9 mouse cellular contexts compared by ENCODE assay signal in genomic region chr9:78021256-78021655, GRCm38 (mm10). TPM values are rescaled to one million over a fixed set of nuclear protein-coding genes. Genes with fewer than 3 reads are reported as not detected.
DNase-seq lines count a peak whose midpoint lies in the region; ATAC-seq and TF ChIP-seq lines count a peak whose summit lies in the region.
"Had no signal": no experiment of that assay in that cellular context is flagged by ENCODE, and none has a peak within 500 bp of the region (broad histone marks: within the 10 kb centered on the region; RNA-seq: fewer than 3 reads in every experiment).

No protein-coding gene starts in this region.

- H3K9ac ChIP-seq in heart, embryonic 11.5 days (ENCODE audit: low read depth, low read length) = 0 out of 2 replicates have a peak overlapping the region, but pooled peaks have one; percentile 24
- no peak overlapping the region for H3K9ac ChIP-seq in neural tube, embryonic 12.5 days
- H3K9ac ChIP-seq: liver, embryonic 13.5 days had no signal

- no peak overlapping the region for H3K4me2 ChIP-seq in heart, embryonic 11.5 days
- H3K4me2 ChIP-seq in neural tube, embryonic 12.5 days (replicated peaks) = no peak overlapping the region
- H3K4me2 ChIP-seq: liver, embryonic 13.5 days had no signal

- DNase-seq in heart, postnatal 14 days = no peak
- DNase-seq in embryo, embryonic 10 days (ENCODE audit: low spot score) = peak; percentile 73
- peak; percentile 70 for DNase-seq in kidney, adult 2 months
- DNase-seq in left cerebral cortex, postnatal 14 days (ENCODE audit: low spot score in 2 of 2) = no peak
- no peak for DNase-seq in urinary bladder, postnatal 25 days (ENCODE audit: low spot score)
- DNase-seq in spleen, adult 12 weeks (ENCODE audit: low spot score) = no peak
- DNase-seq: liver, embryonic 13.5 days had no signal

- 24% methylated on average over 9 of the region's 9 CpGs for WGBS in heart, embryonic 11.5 days (ENCODE audit: insufficient replicate concordance)
- WGBS in kidney, adult 2 months = 37% methylated on average over 9 of the region's 9 CpGs
- 10% methylated on average over 9 of the region's 9 CpGs for WGBS in neural tube, embryonic 12.5 days

- no peaks in the 10 kb centered on the region for H3K9me3 ChIP-seq in heart, embryonic 11.5 days (replicated peaks; ENCODE audit: control insufficient read depth, low read length)
- H3K9me3 ChIP-seq in neural tube, embryonic 12.5 days = no peaks in the 10 kb centered on the region
- H3K9me3 ChIP-seq: liver, embryonic 13.5 days had no signal

- H3K27me3 ChIP-seq in heart, embryonic 11.5 days (ENCODE audit: control insufficient read depth, insufficient read depth, low read length) = no peaks in the 10 kb centered on the region
- no peaks in the 10 kb centered on the region for H3K27me3 ChIP-seq in kidney, adult 2 months (replicated peaks; ENCODE audit: control insufficient read depth, insufficient read depth, low read length)
- no peaks in the 10 kb centered on the region for H3K27me3 ChIP-seq in neural tube, embryonic 12.5 days (replicated peaks)

- H3K4me3 ChIP-seq in heart, embryonic 11.5 days (ENCODE audit: low read depth, low read length) = no peak overlapping the region
- no peak overlapping the region for H3K4me3 ChIP-seq in kidney, adult 2 months (ENCODE audit: insufficient read depth, low read depth, low read length)
- no peak overlapping the region for H3K4me3 ChIP-seq in neural tube, embryonic 12.5 days
- H3K4me3 ChIP-seq: liver, embryonic 13.5 days had no signal

- H3K27ac ChIP-seq in heart, embryonic 11.5 days (ENCODE audit: low read depth, low read length) = peak overlapping the region; percentile 64
- H3K27ac ChIP-seq in kidney, adult 2 months (ENCODE audit: insufficient read depth, low read depth, low read length) = no peak overlapping the region; the same call in 1 of the 2 replicates
- no peak overlapping the region for H3K27ac ChIP-seq in neural tube, embryonic 12.5 days
- H3K27ac ChIP-seq: liver, embryonic 13.5 days had no signal

- H3K4me1 ChIP-seq in heart, embryonic 11.5 days (ENCODE audit: control insufficient read depth, insufficient read depth, low read length) = peaks cover 19% of the 10 kb centered on the region
- peaks cover 16% of the 10 kb centered on the region for H3K4me1 ChIP-seq in kidney, adult 2 months (ENCODE audit: control insufficient read depth, insufficient read depth, low read length)
- 0 out of 2 replicates have a peak, but pooled peaks cover 11% of the 10 kb centered on the region for H3K4me1 ChIP-seq in neural tube, embryonic 12.5 days

- TF ChIP-seq CTCF in kidney, adult 2 months (conservative IDR thresholded peaks at IDR 0.05; ENCODE audit: insufficient read depth, insufficient read length, low read depth, low read length) = no peak

- no peaks in the 10 kb centered on the region for H3K36me3 ChIP-seq in heart, embryonic 11.5 days (ENCODE audit: control insufficient read depth, insufficient read depth, low read length)
- no peaks in the 10 kb centered on the region for H3K36me3 ChIP-seq in kidney, adult 2 months (ENCODE audit: control insufficient read depth, insufficient read depth, low read length)
- H3K36me3 ChIP-seq in neural tube, embryonic 12.5 days = no peaks in the 10 kb centered on the region
- H3K36me3 ChIP-seq: liver, embryonic 13.5 days had no signal

- intact Hi-C loops in heart, postnatal 14 days (cut with DNase I) = loop anchor here (5.0 kb wide), 1 partner anchor 364 kb away; no protein-coding TSS in a partner anchor
- intact Hi-C loops in left cerebral cortex, postnatal 14 days (cut with DNase I) = no loop called here

- no peak for TF ChIP-seq POLR2A in kidney, adult 2 months (IDR thresholded peaks at IDR 0.05; ENCODE audit: low read depth, low read length)

- 0 out of 2 replicates have a peak, but pooled peaks have one; percentile 26 for ATAC-seq in heart, embryonic 11.5 days (replicated peaks; ENCODE audit: insufficient number of reproducible peaks, low FRiP score, low TSS enrichment)
- ATAC-seq in neural tube, embryonic 12.5 days (ENCODE audit: low FRiP score, low read depth) = 0 out of 2 replicates have a peak, but pooled peaks have one; percentile 38

RNA-seq across cellular contexts. Expression of gene Gcm1, which starts 30.5 kb away (rescaled TPM):
- not detected in 2 replicates for polyA plus RNA-seq in heart, embryonic 11.5 days (2014; fragmentation: Nextera tagmentation; extraction: Ambion mirVana)
- total RNA-seq in heart, postnatal 14 days (2021) = not detected
- polyA plus RNA-seq in kidney, adult 2 months (2012; rRNA removed) = 3.1 and 3.5 TPM in 2 replicates
- not detected in 2 replicates for polyA plus RNA-seq in neural tube, embryonic 12.5 days (2016; fragmentation: Nextera tagmentation; extraction: Ambion mirVana)
- not detected for total RNA-seq in left cerebral cortex, postnatal 14 days (2021)
- polyA plus RNA-seq: liver, embryonic 13.5 days had no signal

Comparison
In these comparisons a context has a peak if more than half of its experiments do, and no peak if none do; other contexts are left out.
1. DNase-seq: peak in embryo, embryonic 10 days (single experiment) and kidney, adult 2 months (single experiment); none in heart, postnatal 14 days (0 of 2), left cerebral cortex, postnatal 14 days (0 of 2), urinary bladder, postnatal 25 days (single experiment) and spleen, adult 12 weeks (single experiment).